Mouse (Mus musculus): ENCODE data around the gene Scgb1b12. TPM values are rescaled to one million over a fixed set of nuclear protein-coding genes. Genes with fewer than 3 reads are reported as not detected.

Gene Scgb1b12
- polyA plus RNA-seq (2017; shearing (Covaris generic)): not detected

DNA sequence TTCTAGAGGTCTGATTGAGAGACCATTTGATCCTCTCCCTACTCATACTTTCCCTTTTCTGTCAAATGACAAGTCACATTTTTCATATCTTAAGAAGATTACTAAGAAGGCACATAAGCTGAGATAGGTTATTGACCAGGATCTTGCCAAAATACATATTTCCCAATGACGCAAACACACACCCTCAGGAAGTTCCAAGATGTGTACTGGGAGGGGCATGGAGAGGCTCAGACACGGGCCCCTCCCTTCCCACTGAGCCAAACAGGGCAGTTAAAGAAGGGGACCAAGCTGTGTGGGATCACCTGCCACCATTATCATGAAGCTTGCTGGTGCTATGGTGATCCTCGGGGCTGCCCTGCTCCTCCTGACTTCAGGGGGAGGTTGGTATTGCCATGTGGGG, at the start of gene Scgb1b12:
TSS of gene Scgb1b12 (plus strand) at position 301 of the 400 bp plus-strand sequence.

DNA sequence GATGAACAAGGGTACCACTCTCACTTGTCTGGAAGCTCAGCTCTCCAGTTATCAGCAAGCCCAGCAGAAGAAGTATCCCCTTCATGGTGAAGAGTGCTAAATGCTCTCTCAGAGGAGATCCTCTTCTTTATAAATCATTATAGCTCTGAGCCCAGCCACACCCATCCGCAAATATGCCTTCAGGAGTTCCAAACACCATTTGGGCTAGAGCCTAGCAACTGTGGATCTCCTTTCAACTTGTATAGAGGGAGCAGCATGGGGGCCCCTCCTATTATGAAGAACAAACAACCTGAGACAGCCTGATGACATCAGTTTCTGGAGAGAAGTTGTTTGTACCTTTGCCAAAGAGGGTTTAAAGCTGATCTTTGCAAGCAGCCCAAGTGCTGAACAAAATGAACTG, 6.8 kb upstream of the Scgb1b12 start, which contains the start of gene Scgb2b12:
TSS of gene Scgb2b12 (minus strand) at position 101 of the 400 bp plus-strand sequence.

Other genes starting within 250 kb of the Scgb1b12 start
- not detected for gene Scgb1b10, start 233.3 kb upstream of the Scgb1b12 start, polyA plus RNA-seq (2017; shearing (Covaris generic))
- gene Scgb2b11, start 123.0 kb upstream of the Scgb1b12 start, polyA plus RNA-seq (2017; shearing (Covaris generic)): not detected
- not detected for gene Scgb1b11, start 111.3 kb upstream of the Scgb1b12 start, polyA plus RNA-seq (2017; shearing (Covaris generic))
- gene Scgb2b12, start 6.9 kb upstream of the Scgb1b12 start, polyA plus RNA-seq (2017; shearing (Covaris generic)): not detected
- not detected for gene Scgb1b29, start 107.4 kb downstream of the Scgb1b12 start, polyA plus RNA-seq (2017; shearing (Covaris generic))

Data from activated CD4-positive, CD25-positive, alpha-beta regulatory T cell (primary cell).